Mouse (Mus musculus): ENCODE data around the gene Fsd2. TPM values are rescaled to one million over a fixed set of nuclear protein-coding genes. Genes with fewer than 3 reads are reported as not detected.

Gene Fsd2
- 1 to 10 TPM in 1 of 2 experiments, under 1 TPM in 1; 0.95 to 1.3 TPM for total RNA-seq (2021)
- long read RNA-seq, experiment 1, partial matches to known transcripts: 0 of 2 reads
- long read RNA-seq, experiment 1, other reads (novel, unspliced or antisense): 2 of 2 reads
- long read RNA-seq, experiment 2, partial matches to known transcripts: 0 of 1 reads
- long read RNA-seq, experiment 2, other reads (novel, unspliced or antisense): 1 of 1 reads

- DNase-seq: no peak
Measured at GRCm38 (mm10) chr7:81566892-81567291, at the start of gene Fsd2. Gene Fsd2 (minus strand): TSS chr7:81566944.

GRCm38 (mm10) chr7:81615031-81615430 is 48.3 kb upstream of the Fsd2 start:
- DNase-seq: no peak

DNA sequence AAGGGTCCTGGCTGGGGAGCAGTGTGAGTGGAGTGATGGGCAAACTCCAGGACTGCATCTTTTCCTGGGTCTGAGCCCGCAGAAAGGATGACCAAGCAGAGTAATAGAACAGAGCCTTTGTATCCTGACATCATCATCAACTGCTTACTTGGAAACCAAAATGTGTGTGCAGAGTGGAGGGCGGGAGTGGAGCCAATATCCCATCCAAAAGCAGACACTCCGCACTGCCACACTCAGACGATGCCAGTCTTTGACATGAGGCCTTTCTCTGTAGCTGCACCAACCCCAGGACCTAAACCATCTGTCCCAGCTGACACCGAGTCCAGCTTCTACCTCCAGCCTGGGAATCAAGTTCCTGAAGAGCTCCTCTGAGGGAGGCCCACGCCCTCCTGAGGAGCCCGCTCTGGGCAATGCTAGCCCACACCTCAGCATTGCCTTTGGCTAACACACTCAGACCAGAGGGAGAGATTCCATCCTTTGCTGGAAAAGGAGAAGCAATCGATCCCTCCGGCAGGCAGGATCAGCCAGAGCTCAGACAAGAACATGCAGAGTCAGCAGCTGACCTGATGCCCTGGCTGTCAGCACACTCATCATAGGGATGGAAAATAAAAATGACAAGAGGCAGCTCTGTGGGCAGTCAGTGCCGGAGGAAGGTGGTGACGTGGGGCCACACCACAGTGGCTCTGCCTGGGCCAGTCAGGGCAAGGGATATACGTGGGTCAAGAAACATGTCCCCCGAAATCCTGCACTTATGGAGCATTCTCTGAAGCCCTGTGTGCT is 46.3 kb upstream of the Fsd2 start:
- DNase-seq: peak in 1 of 2 experiments; percentile 18

- DNase-seq: peak; percentile 25 to 50
Measured at GRCm38 (mm10) chr7:81610125-81610524, 43.4 kb upstream of the Fsd2 start.

- DNase-seq: no peak
Measured at GRCm38 (mm10) chr7:81606452-81606851, 39.7 kb upstream of the Fsd2 start.

- no peak for DNase-seq
Measured at GRCm38 (mm10) chr7:81605489-81605888, 38.7 kb upstream of the Fsd2 start.

- no peak for DNase-seq
Measured at GRCm38 (mm10) chr7:81604991-81605390, 38.2 kb upstream of the Fsd2 start.

DNA sequence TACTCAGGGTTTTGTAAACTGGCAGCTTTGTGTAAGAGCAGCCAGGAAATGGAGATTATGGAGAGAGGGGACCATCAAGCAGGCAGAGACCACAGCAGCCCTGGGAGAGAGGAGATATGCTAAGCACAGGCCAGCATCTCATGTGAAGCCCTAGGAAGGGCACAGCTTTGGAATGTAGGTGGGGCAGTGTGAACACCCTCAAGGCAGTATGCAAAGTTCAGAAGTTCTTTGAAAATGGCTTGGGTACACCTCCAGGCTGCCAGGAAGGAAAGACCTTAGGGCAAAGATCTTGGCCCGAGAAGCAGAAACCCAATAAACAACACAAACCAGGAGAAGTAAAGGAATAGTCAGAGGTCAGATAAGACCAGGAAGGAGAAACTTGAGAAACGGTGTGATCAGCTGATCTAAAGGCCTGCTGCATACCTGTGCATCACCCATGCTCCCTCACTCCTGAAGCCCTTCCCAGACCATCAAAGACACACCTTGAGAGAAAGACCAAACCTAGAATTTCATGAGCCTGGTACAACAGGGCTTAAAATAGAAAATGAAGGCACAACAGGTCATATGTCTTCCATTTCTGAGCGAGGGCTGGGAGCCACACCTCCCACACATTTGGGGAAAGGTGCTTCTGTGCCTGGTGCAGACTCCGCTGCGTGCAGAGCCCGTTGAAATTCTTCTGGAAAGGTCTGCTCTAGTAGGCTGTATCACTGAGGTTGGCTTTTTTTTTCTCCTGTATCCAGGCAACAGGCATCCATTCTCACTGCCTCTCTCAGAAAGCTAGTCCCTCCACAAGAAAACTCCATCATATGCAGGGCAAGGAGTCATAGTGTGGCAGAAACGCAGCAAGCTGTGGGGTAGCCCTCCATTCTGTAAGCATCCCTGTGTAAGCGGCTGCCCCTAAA is 32.9 kb upstream of the Fsd2 start:
- no peak for DNase-seq

- DNase-seq: no peak
Measured at GRCm38 (mm10) chr7:81597660-81598059, 30.9 kb upstream of the Fsd2 start.

DNA sequence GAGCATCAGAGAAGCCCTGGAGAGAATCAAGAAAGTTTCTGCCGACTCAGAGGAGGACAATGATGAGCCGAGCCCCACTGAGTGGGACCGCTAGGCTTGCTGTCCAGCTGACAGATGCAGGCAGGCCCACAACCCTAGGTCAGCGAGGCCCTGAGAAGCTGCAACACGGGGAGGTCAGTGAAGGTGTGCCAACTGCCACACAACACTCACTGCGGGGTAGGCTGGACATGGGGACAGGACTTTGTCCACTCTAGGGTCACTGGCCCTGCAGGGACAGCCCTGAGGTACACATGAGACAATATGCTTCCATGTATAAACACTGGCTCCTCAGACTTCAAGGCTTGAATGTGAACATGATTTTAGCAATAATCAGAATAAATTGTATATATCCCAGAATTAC is 29.3 kb upstream of the Fsd2 start:
- DNase-seq: no peak

GRCm38 (mm10) chr7:81595056-81595455 is 28.3 kb upstream of the Fsd2 start:
- DNase-seq: no peak

GRCm38 (mm10) chr7:81593387-81593786 is 26.6 kb upstream of the Fsd2 start:
- DNase-seq: no peak

- no peak for DNase-seq
Measured at GRCm38 (mm10) chr7:81592686-81593085, 25.9 kb upstream of the Fsd2 start.

DNA sequence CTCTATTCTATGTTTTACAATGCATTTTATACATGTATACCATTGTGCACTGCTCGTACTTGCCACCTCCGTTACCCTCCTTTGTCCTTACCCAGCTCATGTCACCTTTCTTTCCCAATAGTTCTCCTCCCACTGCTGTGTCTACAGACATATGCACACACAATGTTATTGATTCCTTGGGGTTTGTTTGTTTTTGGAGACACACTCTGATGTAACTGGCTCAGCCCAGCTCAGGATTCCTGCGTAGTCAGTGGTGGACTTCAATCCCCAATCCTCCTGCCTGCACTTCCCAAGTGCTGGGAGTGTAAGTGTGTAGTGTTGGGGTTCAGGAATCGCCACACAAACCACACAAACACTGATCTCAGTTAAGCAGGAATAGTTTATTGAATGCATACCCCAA is 20.5 kb upstream of the Fsd2 start:
- no peak for DNase-seq

DNA sequence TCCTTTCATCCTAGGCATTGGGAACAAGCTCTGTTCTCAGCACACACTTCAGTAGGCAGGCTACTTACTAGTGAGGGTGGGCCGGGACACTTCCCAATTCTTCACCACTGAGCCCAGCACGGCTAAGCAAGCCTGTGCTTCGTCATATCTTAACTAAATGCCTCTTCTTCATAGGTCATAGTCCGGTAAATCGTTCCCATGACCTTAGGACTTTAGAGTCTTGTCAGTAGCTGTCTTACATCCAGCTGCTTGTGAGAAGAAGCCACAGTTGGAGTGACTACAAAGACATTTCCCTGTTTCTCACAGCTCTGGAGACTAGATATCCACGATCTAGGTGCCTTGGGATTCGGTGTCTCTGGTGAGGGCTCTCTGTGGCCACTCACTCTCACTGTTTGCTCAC is 18.6 kb upstream of the Fsd2 start:
- DNase-seq: no peak

DNA sequence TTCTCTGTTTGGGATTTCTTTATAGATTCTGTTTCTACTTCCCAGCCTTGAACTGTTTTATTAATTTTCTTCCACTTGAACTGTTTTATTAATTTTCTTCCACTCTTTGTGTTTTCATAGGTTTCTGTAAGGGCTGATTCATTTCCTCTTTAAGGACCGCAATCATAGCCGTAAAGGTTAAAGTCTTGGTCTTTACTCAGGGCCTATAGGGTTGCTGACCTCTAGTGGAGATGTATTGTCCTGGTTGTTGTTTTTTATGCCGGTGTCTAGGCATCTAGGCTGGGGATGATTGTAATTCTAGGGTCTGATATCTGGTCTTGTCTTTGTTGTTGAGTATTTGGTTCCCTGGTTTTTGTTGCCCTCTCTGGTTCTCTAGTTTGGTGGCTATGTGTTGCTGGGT is 16.8 kb upstream of the Fsd2 start:
- DNase-seq: no peak

- DNase-seq: no peak
Measured at GRCm38 (mm10) chr7:81579312-81579711, 12.6 kb upstream of the Fsd2 start.

DNA sequence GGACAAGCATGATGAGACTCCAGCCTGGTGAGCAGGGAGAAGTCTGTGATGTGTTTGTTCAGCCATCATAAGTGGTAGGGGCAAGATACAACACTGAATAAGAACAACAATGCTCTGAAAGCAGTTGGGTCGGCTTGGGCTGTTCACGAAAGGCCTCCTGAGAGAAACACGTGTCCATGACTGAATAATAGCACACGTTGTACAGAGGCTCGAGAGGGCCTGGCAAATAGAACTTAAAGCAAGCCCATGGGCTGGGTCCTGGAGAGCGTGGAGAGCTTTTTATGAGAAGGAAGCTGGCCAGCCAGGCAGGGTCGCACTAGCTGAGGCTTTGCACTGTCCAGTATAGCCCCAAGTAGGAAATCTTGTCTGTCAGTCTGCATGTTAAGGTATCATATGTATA is 11.7 kb upstream of the Fsd2 start:
- DNase-seq: no peak

DNA sequence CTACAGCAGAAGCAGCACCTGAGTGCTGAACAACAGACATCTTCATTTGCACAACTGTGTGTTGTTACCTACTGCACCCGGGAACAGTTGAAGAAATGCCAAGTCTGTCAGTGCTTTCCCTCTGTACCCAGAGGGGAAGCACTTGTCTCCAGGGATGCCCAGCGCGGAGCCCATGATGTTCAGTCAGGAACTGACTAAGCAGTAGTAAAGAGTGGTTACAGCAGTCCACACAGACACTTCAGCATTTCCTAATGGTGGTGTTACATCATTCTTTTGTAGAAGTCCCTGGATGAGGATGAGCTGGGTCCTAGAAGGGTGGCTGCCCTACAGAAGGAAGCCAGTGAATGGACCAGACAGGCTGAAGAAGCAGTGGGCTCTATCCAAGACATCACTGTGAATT is 11.1 kb upstream of the Fsd2 start:
- DNase-seq: no peak

DNA sequence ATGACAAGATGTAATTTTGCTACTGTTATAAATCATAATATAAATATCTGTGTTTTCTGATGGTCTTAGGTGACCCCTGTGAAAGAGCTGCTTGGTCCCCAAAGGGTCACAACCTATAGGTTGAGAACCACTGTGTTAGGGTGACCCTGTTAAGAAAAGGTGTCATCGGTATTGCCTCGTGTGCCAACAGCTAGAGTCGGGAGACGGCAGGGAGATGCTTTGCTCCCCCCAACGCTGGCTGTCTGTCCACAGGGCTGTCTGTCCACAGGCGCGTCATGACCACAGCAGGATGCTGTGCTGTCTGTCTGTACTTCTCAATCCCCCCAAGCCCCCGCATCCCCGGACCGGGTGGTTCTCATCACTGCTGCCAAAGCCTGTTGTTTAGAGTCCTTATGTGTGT is 8.9 kb upstream of the Fsd2 start:
- DNase-seq: no peak

DNA sequence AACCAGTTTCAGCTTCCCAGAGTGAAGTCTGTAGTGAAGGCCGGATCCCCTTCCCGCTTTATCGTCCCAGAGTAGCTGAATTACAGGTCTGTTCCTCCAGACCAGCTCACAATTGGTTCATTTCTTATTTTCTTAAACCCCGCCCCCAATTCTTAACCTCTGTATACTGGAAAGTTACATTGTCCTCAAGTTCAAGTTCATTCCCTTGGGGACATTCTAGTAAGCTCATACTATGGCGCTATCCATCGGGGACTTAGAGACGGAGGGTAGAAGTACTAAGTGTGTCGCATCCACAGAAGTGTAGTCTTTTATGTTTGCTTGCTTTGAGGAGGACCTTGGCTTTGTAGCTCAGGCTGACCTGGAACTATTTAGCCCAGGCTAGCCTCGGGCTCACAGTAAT is 7.1 kb upstream of the Fsd2 start:
- no peak for DNase-seq

DNA sequence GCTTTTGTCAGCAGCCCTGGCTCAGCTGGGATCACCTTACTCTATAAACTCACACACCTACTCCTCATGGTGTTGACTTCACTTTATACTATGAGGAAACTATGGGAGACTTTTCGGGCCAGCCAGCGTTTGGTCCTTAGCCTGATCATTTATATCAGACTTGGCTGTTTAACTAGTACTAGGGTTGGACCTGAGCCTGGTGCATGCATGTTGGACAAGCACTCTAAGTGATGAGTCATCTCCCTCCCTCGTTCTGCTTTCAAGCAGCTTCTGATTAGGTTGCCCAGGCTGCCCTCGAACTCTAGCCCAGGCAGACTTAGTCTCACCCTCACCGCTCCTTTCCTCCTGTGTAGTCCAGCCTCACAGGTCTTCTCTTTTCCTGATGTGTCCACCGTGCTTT is 6.7 kb upstream of the Fsd2 start:
- DNase-seq: peak; percentile 66 to 71

Measured in adrenal gland, postnatal 36 days (tissue).